Mouse (Mus musculus): ENCODE data around the gene Eif4e2.

- TF ChIP-seq EP300 (IDR thresholded peaks at IDR 0.05) = no peak
- no peak for TF ChIP-seq CTCF (IDR thresholded peaks at IDR 0.05)
Measured at GRCm38 (mm10) chr1:87271596-87271995, 57.9 kb downstream of the Eif4e2 start.
